Mouse (Mus musculus) stomach, postnatal 0 days (tissue): ENCODE measurements at regions not wholly inside any gene's neighbourhood (a gene's known extent, or its start where the extent isn't known, plus 50 kb on each side); places are given as distances from the start of the nearest gene placed in this dataset.
A peak's percentile ranks its signal among the peaks of the same experiment; 100 is the strongest.

Experiments
- ATAC-seq: fragments of 200-750 bp; cut with Nextera tagmentation; 2 replicates; pipeline ENCODE4 v1.8.0; 2017; ENCODE audit not compliant: low FRiP score, low TSS enrichment
- DNase-seq: peaks from one replicate; pipeline ENCODE4 v3.0.0-alpha.2; 2016; ENCODE audit warnings: low spot score
- H3K27ac ChIP-seq: fragments of 300-500 bp; sonication (generic); replicated peaks from 2 replicates; pipeline ENCODE4 v1.5.1; 2014; ENCODE audit warnings: mild to moderate bottlenecking, control low read depth
- H3K27me3 ChIP-seq: fragments of 300-500 bp; sonication (generic); 2 replicates; pipeline ENCODE4 v1.6.1; 2014; ENCODE audit warnings: low read length; ENCODE audit not compliant: control insufficient read depth, insufficient read depth
- H3K36me3 ChIP-seq: fragments of 300-500 bp; sonication (generic); 2 replicates; pipeline ENCODE4 v1.6.1; 2014; ENCODE audit warnings: low read length, mixed read lengths; ENCODE audit not compliant: control insufficient read depth, insufficient read depth
- H3K4me1 ChIP-seq: fragments of 300-500 bp; sonication (generic); replicated peaks from 2 replicates; pipeline ENCODE4 v1.6.1; 2014; ENCODE audit warnings: antibody characterized with exemption; ENCODE audit not compliant: control insufficient read depth, insufficient read depth
- H3K4me2 ChIP-seq: fragments of 300-500 bp; sonication (generic); replicated peaks from 2 replicates; pipeline ENCODE4 v1.6.1; 2014; ENCODE audit warnings: low read depth, mild to moderate bottlenecking, control low read depth, moderate library complexity
- H3K4me3 ChIP-seq: fragments of 300-500 bp; sonication (generic); 2 replicates; pipeline ENCODE4 v1.5.1; 2014; ENCODE audit warnings: low read depth, low read length, control low read depth
- H3K9ac ChIP-seq: fragments of 300-500 bp; sonication (generic); 2 replicates; pipeline ENCODE4 v1.6.1; 2014; ENCODE audit warnings: mild to moderate bottlenecking, low read length, control low read depth, mixed read lengths
- H3K9me3 ChIP-seq: fragments of 300-500 bp; sonication (generic); 2 replicates; pipeline ENCODE4 v1.6.1; 2016; ENCODE audit warnings: low read length; ENCODE audit not compliant: control insufficient read depth
- CTCF ChIP-seq: IDR thresholded peaks from 2 replicates; pipeline ENCODE4 v1.5.1; 2016; ENCODE audit warnings: antibody characterized with exemption, low read depth, mild to moderate bottlenecking, moderate library complexity
- EP300 ChIP-seq: optimal IDR thresholded peaks from 2 replicates; pipeline ENCODE3; 2016; ENCODE audit warnings: antibody characterized with exemption
- WGBS: fragments of 180-500 bp; shearing (Covaris S2); extraction: QIAGEN DNeasy Blood & Tissue Kit; methylation state at CpG from one replicate; pipeline ENCODE4 v1.1.7; 2014; 5-methylcytosine and 5-hydroxymethylcytosine counted together

GRCm38 (mm10) chr15:63411771-63412118, 433.2 kb downstream of the Gsdmc2 start:
- no peak for TF ChIP-seq CTCF
- TF ChIP-seq EP300: no peak
- no peaks in the 10 kb centered on the region for H3K27me3 ChIP-seq
- no peaks in the 10 kb centered on the region for H3K36me3 ChIP-seq
- no peak for DNase-seq
- H3K27ac ChIP-seq: no peak overlapping the region
- 0 out of 2 replicates have a peak, but pooled peaks have one; percentile 61 for ATAC-seq
- H3K9ac ChIP-seq: no peak overlapping the region
- 60% methylated on average over 3 of the region's 3 CpGs for WGBS
- H3K9me3 ChIP-seq: no peaks in the 10 kb centered on the region
- H3K4me2 ChIP-seq: no peak overlapping the region
- H3K4me1 ChIP-seq: no peaks in the 10 kb centered on the region
- H3K4me3 ChIP-seq: no peak overlapping the region

- no peaks in the 10 kb centered on the region for H3K36me3 ChIP-seq
- no peaks in the 10 kb centered on the region for H3K4me1 ChIP-seq
- TF ChIP-seq CTCF (no peak), EP300 (no peak)
- no peak overlapping the region for H3K4me3 ChIP-seq
- H3K9ac ChIP-seq: no peak overlapping the region
- no peak overlapping the region for H3K27ac ChIP-seq
- H3K4me2 ChIP-seq: no peak overlapping the region
- ATAC-seq (no peak), DNase-seq (no peak)
- H3K9me3 ChIP-seq: no peaks in the 10 kb centered on the region
- no peaks in the 10 kb centered on the region for H3K27me3 ChIP-seq
- WGBS: 58% methylated on average over 11 of the region's 11 CpGs
Measured at GRCm38 (mm10) chr15:63410994-63411770, 433.8 kb downstream of the Gsdmc2 start.

- Histone ChIP-seq H3K9me3 (no peaks in the 10 kb centered on the region), H3K4me1 (no peaks in the 10 kb centered on the region), H3K36me3 (no peaks in the 10 kb centered on the region), H3K9ac (no peak overlapping the region), H3K4me3 (no peak overlapping the region), H3K27ac (no peak overlapping the region), H3K27me3 (no peaks in the 10 kb centered on the region), H3K4me2 (no peak overlapping the region)
- WGBS: 67% methylated on average over 3 of the region's 3 CpGs
- no peak for TF ChIP-seq CTCF
- TF ChIP-seq EP300: no peak
- DNase-seq: no peak
- no peak for ATAC-seq
Measured at GRCm38 (mm10) chr15:63400445-63400844, 444.5 kb downstream of the Gsdmc2 start.

- no peak overlapping the region for H3K27ac ChIP-seq
- ATAC-seq: no peak
Measured at GRCm38 (mm10) chr15:63400011-63400410, 445.0 kb downstream of the Gsdmc2 start.

GRCm38 (mm10) chr15:63397485-63397884, 447.5 kb downstream of the Gsdmc2 start:
- Histone ChIP-seq H3K27ac (no peak overlapping the region), H3K4me3 (no peak overlapping the region), H3K27me3 (no peaks in the 10 kb centered on the region), H3K9ac (no peak overlapping the region), H3K36me3 (no peaks in the 10 kb centered on the region), H3K4me1 (no peaks in the 10 kb centered on the region), H3K9me3 (no peaks in the 10 kb centered on the region), H3K4me2 (no peak overlapping the region)
- WGBS: 88% methylated on average over 3 of the region's 3 CpGs
- TF ChIP-seq CTCF (no peak), EP300 (no peak)
- DNase-seq: no peak
- no peak for ATAC-seq

More at GRCm38 (mm10) chr15:63400011-63400410, 445.0 kb downstream of the Gsdmc2 start:
- Histone ChIP-seq H3K4me1 (no peaks in the 10 kb centered on the region), H3K9ac (no peak overlapping the region), H3K4me3 (no peak overlapping the region), H3K9me3 (no peaks in the 10 kb centered on the region), H3K27me3 (no peaks in the 10 kb centered on the region), H3K4me2 (no peak overlapping the region), H3K36me3 (no peaks in the 10 kb centered on the region)
- WGBS: 50% methylated on average over 1 of the region's 1 CpGs
- TF ChIP-seq EP300: no peak
- TF ChIP-seq CTCF: no peak
- DNase-seq: no peak

- H3K4me3 ChIP-seq: no peak overlapping the region
- H3K27me3 ChIP-seq: no peaks in the 10 kb centered on the region
- ATAC-seq (no peak), DNase-seq (no peak)
- H3K4me2 ChIP-seq: no peak overlapping the region
- no peaks in the 10 kb centered on the region for H3K4me1 ChIP-seq
- TF ChIP-seq CTCF (no peak), EP300 (no peak)
- no peak overlapping the region for H3K27ac ChIP-seq
- WGBS: 87% methylated on average over 2 of the region's 2 CpGs
- no peaks in the 10 kb centered on the region for H3K36me3 ChIP-seq
- H3K9ac ChIP-seq: no peak overlapping the region
- no peaks in the 10 kb centered on the region for H3K9me3 ChIP-seq
Measured at GRCm38 (mm10) chr15:63377258-63377657, 467.7 kb downstream of the Gsdmc2 start.
